Mouse (Mus musculus): Measurements from ENCODE around the gene Sec1.

DNA sequence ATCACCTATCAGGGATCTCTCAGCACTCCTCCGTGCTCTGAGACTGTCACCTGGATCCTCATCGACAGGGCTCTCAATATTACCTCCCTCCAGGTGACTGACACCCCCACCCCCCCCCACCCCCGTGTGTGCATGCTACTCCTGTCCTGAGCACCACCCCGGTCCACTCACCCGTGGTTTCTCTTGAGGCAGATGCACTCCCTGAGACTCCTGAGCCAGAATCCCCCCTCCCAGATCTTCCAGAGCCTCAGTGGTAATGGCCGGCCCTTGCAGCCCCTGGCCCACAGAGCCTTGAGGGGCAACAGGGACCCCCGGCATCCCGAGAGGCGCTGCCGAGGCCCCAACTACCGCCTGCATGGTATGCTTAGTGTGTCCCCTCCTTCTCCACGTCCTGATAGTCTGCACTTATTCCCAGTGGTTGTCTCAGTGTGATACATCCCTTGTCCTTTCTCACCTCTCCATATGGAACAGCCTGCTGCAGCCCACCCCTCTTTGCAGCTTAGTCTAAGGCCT, 9.4 kb upstream of the Sec1 start:
- TF ChIP-seq EP300 (IDR thresholded peaks at IDR 0.05; ENCODE audit: low read depth), result no peak
- no peak for TF ChIP-seq CTCF (IDR thresholded peaks at IDR 0.05; ENCODE audit: low read depth)
